Mouse (Mus musculus) CD4-positive helper T cell, adult 2 months (primary cell): ENCODE results near the gene Slc16a11.
A peak's percentile ranks its signal among the peaks of the same experiment; 100 is the strongest.

Experiments
- DNase-seq: peaks from one replicate; pipeline ENCODE4 v3.0.0-alpha.2; 2012; ENCODE audit warnings: low read depth, missing footprints, low spot score

Gene Slc16a11

DNA sequence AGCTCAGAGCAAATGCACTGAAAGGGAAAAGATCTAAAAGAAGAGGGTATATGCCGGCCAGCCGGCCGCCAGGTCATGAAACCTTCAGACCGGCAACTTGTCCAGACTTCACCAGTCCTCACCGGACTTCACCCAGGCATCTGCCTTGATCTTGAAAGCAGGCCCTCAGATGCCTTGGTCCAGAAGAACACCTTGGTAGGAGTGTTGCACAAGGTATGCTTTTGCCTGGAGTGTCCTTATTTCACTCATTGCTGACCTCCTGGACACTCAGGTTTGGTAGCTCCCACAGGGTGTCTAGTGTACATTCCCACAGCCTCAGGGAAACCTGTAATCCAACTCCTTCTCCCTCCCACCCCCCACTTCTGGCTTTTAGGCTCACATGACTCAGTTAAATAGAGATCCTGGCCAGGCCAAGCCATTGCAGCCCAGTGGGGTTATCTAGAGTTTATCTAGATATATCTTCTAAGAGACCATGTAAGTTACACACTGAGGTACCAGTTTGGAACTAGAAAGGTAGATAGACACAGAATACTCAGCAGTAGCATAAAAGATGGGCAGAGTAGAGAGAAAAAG, 12.4 kb upstream of the Slc16a11 start:
- no peak for DNase-seq

DNA sequence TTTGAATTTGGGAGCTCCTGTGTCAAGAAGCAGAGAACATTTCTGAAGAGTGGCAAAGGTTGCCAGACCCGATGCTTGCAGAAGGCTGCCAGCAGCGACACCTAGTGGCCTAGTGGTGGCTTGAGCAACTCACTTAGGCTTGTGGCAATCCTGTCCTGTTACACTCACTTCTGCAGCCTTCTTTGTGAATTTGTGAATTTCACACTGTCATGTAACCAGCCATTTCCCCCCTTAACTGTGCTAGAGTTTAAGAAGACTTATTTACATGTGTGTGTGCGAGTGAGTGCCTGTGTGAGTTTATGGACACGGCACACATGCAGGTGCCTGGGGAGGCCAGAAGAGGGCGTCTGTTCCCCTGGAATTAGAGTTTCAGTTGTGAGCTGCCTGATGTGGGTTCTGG, 10.9 kb upstream of the Slc16a11 start:
- peak; percentile 69 for DNase-seq

DNA sequence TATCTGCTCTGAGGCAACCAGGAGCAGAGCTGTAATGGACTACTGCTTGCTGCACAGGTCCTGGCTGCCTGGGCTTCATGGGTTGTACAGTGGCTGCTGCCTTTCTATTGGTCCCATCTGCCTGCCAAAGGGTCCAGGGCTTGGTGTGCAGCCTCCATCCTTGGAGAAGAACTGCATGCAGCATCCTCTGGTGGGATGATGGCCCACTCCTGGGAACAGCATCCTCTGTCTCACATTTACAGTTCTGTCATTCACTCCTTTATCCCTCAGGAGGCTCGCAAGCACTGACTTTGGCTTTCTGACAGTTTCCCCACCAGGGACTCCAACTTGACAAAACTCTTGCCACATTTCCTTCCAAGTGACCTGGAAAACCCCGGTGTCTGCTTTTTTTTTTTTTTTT, 5.8 kb upstream of the Slc16a11 start:
- DNase-seq, result no peak

DNA sequence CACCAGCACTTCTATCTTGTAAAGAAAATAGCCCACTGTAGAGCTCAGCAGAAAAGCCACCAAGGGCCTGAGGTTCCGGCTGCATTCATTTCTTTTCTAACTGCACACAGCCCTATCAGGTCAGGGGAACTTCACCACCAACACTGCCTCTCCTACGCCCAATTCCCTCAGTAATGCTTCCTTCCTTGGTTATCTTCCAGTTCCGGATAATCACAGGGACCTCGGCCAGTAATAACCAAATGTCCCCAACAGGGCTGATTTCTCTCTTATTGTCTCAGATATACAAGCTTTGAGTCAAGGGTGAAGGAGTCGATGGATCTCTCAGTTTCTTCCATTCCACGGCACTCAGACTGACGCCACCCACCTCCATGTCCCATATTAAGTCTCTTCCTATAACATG, 5.3 kb upstream of the Slc16a11 start:
- DNase-seq, result no peak

DNA sequence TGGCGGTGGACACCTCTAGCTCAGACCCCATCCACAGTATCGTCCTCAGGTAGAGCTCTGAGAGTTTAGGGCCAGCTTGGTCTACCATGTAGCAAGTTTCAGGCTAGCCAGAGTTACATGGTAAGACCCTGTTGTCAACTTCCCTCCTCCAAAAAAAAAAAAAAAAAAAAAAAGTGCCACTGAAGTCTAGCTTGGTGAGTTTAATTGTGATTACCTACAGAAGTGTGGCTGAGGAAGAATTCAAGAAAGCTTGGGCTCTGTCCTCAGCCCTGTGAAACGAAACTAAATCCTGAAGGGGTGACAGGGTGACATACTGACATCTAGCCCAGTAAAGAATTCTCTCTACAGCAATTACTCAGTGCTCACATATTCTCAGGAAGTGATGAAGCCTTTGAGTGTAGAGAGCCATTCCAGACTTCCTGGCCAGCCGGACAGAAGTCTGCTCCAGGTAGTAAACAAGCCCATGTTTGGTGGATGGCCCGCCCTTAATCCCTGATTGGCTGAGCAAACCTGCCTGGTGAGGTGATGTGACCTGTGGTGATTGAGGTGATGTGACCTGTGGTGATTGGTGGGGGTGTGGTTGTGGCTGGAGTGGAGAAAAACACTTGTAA, 3.7 kb upstream of the Slc16a11 start:
- DNase-seq, result no peak

DNA sequence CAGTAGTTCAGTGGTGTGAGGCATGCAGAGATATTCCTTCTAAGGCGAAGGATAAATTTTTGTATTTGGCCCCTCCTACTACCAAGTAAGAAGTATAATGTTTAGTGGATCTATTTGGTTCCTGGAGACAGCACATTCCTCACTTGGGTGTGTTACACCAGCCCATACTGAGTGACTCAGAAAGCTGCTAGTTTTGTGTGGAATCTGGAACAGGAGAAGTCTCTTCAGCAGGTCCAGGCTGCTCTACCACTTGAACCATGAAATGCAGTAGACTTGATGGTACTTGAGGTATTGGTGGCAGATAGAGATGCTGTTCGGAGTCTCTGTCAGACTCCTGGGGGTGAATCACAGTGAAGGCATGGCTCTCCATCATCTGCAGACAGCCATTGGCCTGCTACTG, 1.9 kb upstream of the Slc16a11 start:
- DNase-seq, result no peak

DNA sequence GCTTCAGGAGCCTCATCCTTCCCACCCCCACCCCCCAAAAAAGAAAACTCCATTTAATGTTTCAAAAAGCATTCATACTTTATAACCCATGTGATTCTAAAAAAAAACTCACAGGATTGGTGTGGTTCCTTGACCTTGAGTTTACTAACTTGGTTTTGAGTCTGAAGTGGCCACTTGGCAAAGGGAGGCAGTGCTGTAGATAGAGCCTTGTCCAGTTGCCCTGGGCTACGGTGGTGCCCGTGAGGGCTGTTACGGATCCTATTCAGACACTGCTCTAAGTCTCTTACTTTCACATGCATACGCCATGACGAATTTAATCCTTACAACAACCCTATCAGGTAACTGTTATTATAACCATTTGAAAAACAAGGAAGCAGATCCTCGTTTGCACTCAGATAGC, 580 bp upstream of the Slc16a11 start:
- no peak for DNase-seq

DNA sequence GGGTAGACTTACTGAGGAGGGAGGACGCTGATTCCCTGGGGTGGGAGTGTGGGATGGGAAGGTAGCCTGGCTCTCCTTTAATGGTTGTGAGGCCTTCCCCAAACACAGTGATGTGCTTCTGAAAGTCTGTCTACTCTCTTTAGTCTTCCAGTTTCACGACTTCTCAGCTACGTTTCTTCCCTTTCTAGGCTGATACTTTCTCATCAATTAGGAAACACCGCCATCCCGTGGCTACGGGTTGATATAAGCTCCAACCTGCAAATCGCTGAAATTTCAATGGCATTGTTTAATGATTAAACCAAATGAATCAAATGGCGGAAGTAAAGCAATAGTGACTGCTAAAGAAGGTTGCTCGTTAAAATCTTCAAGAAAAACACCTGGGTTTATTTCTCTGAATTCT, 344 bp downstream of the Slc16a11 start:
- DNase-seq, result peak; percentile 60

DNA sequence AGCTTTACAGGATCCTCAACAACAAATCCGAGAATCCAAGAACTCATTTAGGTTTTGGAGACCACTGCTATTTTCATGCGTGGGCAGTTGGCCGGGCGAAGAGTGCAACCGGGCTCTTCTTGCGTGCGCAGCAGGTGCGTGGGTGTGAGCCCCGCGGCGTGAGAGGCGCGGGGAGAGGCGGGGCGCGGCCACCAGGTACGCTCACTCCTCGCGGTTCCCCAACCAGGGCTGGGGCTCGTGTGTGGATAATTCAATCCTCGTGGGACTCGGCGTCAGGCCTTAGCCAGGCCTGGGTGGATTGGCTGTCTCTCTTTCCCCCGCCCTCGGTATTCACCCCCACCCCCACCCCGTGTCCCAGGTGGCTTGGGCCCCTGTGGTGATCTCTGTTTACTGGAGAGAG, 1.2 kb downstream of the Slc16a11 start:
- DNase-seq, result no peak

DNA sequence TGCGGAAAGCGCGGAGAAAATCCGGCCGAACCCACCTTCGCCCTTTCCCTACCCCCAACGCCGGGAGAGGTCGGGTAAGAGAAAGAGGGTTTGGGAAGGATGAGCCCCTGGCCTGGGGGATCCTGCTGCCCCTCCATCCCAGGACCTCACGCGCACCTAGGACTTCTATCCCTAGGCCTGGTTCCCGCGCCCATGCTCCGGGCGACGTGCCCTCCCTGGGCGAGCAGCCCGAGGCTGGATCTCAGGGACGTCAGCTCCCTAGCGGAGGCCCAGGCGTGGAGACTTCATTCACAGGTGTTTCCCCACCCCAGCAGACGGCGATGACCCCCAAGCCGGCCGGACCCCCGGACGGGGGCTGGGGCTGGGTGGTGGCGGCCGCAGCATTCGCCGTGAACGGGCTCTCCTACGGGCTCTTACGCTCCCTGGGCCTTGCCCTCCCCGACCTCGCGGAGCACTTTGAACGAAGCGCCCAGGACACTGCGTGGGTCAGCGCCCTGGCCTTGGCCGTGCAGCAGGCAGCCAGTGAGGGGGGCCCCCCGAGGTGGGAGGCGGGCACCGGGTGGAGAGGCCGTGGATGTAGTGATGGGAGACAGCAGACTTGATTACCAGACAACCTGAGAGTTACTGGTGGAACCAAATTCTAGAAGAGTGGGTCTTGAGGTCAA, 1.8 kb downstream of the Slc16a11 start:
- DNase-seq, result no peak

DNA sequence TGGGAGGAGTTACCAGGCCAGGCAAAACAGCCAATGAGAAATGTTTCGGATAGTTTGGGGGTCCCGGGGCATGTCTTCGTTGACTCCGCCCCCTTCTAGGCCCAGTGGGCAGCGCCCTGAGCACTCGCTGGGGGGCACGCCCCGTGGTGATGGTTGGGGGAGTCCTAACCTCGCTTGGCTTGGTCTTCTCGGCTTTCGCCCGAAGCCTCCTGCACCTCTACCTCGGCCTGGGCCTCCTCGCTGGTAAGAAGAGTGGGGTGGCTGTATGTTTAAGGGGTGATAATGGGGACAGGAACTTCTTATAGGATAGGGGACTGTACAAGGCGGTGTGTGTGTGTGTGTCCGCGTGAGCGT, 2.3 kb downstream of the Slc16a11 start:
- no peak for DNase-seq

DNA sequence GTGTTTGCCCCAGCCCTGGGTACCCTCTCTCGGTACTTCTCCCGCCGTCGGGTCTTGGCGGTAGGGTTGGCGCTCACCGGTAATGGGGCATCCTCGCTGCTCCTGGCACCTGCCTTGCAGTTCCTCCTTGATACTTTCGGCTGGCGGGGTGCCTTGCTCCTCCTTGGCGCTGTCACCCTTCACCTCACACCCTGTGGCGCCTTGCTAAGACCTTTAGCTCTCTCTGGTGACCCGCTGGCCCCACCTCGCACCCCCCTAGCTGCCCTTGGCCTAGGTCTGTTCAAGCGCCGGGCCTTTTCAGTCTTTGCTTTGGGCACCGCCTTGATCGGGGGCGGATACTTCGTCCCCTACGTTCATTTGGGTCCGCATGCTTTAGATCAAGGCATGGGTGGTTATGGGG, 2.7 kb downstream of the Slc16a11 start:
- no peak for DNase-seq

DNA sequence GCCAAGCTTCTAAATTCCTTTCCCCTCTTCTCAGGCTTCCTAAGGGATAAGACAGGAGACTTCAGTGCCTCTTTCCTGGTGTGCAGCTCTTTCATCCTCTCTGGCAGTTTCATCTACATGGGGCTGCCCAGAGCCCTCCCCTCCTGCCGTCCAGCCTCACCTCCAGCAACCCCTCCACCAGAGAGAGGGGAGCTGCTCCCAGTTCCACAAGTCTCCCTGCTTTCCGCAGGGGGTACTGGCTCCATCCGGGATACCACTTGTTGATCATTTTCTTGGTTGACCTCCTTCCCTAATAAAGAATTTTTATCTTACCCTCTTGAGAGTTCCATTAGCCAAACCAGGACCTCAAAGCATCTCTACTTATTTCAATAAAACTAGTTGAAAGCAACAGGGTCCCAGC, 3.6 kb downstream of the Slc16a11 start:
- no peak for DNase-seq

DNA sequence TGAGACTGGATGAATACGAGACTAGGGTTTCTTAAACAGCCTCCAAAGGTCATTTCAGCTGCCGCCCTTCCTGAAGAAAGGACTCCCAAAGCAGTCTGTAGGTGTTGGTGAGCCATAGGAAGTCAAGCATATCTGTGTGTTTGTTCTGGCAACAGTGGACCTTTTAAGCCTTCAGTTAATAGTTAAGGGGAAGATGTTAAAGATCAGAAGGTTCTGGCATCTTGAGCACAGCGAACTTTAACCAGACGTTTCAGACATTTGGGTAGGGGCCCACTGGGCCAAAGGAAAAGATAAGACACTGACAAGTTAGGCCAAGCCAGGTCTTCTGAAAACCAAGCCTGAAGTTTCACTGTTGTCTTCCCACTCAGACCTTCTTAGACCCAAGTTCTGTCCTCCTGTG, 5.5 kb downstream of the Slc16a11 start:
- no peak for DNase-seq

DNA sequence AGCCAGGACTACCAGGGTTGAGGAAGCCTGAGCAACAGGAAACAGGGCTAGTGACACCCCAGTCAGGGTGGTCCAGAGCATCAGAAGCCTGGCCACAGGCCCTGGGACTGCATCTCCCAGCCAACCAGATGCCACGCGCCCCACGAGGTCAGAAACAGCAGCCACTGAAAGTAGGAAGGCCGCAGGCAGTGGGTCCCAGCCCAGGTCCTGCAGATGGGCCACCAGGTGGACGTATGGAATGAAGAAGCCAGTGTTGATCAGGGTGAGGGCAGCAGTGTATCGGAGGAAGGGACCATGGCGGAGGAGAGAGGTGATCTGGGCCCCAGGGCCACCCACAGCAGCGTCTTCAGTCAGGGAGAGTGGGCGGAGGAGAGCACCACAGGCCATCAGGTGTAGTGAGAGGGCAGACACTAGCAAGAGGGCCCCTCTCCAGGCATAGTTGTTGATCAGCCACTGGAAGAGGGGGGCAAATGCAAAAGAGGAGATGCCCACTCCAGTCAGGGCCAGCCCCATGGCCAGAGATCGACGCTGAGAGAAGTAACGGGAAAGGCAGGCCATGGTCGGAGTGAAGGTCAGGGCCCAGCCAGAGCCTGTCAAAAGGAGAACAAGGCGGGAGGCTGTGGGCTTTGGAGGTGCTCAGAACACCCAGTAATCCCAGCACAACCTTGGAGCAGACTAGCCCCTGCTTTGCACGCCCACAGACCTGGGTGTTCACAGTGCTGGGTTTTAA, 6.4 kb downstream of the Slc16a11 start:
- no peak for DNase-seq

DNA sequence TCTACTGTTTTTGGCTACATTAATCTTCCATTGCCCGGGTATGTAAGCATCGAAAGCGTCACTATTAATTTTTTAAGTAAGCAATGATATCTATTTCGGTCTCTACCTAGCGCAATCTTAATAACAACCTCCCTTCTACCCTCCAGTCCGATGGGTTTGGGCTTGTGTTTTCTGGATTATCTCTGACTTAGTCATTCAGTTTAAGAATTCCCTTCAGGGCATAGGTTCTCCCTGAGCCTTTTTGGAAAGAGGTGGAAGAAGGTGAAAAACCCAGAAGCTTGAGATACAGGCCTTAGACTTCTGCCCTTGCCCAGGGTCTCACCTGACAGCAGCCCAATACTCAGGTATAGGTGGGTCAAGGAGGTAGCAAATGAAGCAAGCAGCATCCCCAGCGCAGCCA, 7.3 kb downstream of the Slc16a11 start:
- no peak for DNase-seq

DNA sequence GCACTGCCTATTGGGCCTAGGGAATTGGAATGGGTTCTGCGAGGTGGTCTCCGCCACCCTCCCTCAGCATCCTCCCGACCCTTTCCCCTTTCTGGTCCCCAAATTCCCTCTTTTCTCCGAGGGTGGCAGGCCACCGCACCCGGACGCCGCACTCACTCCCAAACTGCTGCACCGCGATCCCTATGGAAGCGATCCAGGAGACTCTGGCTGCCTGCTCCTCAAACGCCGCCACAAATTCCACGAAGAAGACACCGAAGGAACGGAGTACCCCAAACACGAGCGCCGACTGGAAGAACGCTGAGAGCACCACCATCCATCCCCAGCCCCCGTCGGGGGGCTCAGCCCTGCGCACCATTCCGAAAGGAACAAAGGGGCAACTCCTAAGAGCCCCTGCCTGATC, 7.8 kb downstream of the Slc16a11 start:
- no peak for DNase-seq

DNA sequence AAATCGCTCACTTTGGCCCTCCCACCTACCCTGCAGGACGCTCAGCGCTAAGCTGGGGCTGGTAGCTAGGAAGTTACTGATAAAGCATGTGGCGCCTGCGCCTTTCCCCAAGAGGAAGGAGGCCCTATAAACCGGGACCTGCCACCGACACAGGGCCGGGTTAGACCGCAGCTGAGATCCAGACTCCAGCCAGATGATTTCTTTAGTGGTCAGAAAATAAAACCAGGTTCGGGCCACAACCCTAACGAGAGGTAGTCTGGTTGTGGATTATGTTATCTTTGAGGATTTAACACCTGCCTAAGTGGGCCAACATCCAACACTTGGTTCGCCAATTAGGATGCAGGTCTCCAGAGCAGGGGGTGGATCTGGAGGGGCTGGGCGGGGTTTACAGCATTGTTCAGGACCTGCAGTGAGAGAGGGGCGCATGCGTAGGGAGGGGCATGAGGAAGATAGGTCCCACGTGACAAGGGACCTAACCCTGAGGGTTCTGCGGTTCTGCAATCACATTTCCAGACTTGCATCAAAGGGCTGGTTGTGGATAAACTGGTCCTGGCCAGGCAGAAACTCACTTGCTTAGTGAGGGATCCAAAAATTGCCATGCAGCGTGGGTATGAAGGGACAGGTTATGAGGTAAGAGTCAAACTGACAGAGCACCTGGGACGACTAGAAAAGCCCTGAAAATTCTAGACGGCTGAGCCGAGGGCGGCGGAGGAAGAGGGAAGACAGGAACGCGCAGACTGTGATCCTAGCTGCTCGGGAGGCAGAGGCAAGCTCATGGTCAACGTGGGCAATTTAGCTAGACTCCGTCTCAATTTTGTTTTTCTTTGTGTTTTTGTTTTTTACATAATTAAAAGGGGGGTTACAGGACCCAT, 8.4 kb downstream of the Slc16a11 start, which contains the start of gene Slc16a13:
Gene Slc16a13 (minus strand): TSS at position 334 of the 872 bp plus-strand sequence.
- peak; percentile 96 for DNase-seq

DNA sequence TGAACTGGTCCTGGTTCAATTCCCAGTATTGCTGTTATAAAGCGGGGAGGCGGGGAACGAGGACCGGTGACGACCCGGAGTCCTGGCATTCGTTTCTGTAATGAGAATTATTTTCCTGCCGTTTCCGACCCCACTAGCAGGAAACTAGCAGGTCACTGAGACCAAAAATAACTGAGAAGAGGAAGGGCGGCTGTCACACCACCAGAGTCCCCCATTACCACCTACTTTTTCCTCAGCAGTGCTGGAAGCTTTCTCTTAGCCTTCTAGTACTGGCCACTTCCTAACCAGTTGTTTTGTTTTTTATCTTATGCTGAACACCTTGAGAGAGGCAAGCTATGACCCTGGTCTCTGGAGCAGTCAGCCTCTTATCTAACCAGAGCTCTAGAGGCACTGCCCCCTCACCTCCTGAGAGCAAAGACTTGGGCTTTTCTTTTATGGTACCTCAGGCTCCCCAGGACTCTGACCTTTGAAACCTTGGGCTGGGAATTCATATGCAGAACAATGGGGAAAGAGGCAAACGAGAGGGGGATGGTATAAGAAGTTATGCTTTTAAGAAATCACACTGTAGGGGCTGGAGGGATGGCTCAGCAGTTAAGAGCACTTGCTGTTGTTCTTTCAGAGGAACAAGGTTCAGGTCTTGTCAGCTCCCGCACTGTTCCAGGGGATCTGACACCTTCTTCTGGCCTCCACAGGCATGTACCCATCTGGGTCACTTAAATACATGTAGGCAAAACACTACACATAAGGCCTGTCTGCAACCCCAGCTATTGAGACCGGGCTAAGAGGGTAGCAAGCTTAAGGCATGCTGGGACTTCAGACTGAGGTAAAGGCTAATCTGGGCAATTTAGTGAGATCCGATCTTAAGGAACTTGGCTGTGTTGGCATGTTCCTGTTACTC, 9.3 kb downstream of the Slc16a11 start:
- no peak for DNase-seq

DNA sequence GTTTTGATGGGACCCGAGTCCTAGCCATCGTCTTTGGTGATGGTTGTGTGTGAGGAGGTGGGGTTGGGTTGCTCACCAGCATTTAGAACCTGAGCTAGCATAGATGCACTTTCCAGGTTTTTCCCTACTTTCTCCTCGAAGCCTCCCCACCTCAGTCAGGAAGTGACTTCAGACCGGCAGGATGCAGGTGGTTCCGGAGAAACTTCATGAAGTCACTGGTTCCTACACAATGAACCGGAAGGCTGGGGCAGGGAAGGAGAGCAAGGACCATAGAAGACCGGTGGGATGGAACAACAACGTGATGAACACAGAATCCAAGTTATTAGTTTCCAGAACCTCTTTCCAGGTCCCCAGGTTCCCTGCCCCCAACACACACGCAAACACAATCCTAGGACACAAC, 11.2 kb downstream of the Slc16a11 start:
- DNase-seq, result no peak
